Mouse (Mus musculus): Measurements from ENCODE around the gene Dlgap3.

Dlgap3 gene

GRCm38 (mm10) chr4:127174075-127174899 is 5.3 kb downstream of the Dlgap3 start:
- DNase-seq (ENCODE audit: low spot score) = no peak

- DNase-seq (ENCODE audit: low spot score) = no peak
Measured at GRCm38 (mm10) chr4:127174900-127175278, 5.9 kb downstream of the Dlgap3 start.

- DNase-seq (ENCODE audit: low spot score) = no peak
Measured at GRCm38 (mm10) chr4:127177961-127178360, 9.0 kb downstream of the Dlgap3 start.

- DNase-seq (ENCODE audit: low spot score) = no peak
Measured at GRCm38 (mm10) chr4:127178671-127179070, 9.7 kb downstream of the Dlgap3 start.

GRCm38 (mm10) chr4:127179469-127180449 is 10.8 kb downstream of the Dlgap3 start:
- no peak for DNase-seq (ENCODE audit: low spot score)

- DNase-seq (ENCODE audit: low spot score) = no peak
Measured at GRCm38 (mm10) chr4:127180450-127180840, 11.4 kb downstream of the Dlgap3 start.

- DNase-seq (ENCODE audit: low spot score) = no peak
Measured at GRCm38 (mm10) chr4:127181010-127181409, 12.0 kb downstream of the Dlgap3 start.

GRCm38 (mm10) chr4:127183867-127184266 is 14.9 kb downstream of the Dlgap3 start:
- no peak for DNase-seq (ENCODE audit: low spot score)

- no peak for DNase-seq (ENCODE audit: low spot score)
Measured at GRCm38 (mm10) chr4:127190921-127191320, 21.9 kb downstream of the Dlgap3 start.

GRCm38 (mm10) chr4:127192704-127193103 is 23.7 kb downstream of the Dlgap3 start:
- DNase-seq (ENCODE audit: low spot score) = no peak

- no peak for DNase-seq (ENCODE audit: low spot score)
Measured at GRCm38 (mm10) chr4:127193378-127194155, 24.6 kb downstream of the Dlgap3 start.

- no peak for DNase-seq (ENCODE audit: low spot score)
Measured at GRCm38 (mm10) chr4:127194477-127195269, 25.7 kb downstream of the Dlgap3 start.

- DNase-seq (ENCODE audit: low spot score) = no peak
Measured at GRCm38 (mm10) chr4:127198609-127199008, 29.6 kb downstream of the Dlgap3 start.

- no peak for DNase-seq (ENCODE audit: low spot score)
Measured at GRCm38 (mm10) chr4:127199406-127199805, 30.4 kb downstream of the Dlgap3 start.

- no peak for DNase-seq (ENCODE audit: low spot score)
Measured at GRCm38 (mm10) chr4:127200164-127200722, 31.2 kb downstream of the Dlgap3 start.

- no peak for DNase-seq (ENCODE audit: low spot score)
Measured at GRCm38 (mm10) chr4:127200769-127201617, 32.0 kb downstream of the Dlgap3 start.

GRCm38 (mm10) chr4:127203081-127203480 is 34.1 kb downstream of the Dlgap3 start:
- no peak for DNase-seq (ENCODE audit: low spot score)

- no peak for DNase-seq (ENCODE audit: low spot score)
Measured at GRCm38 (mm10) chr4:127211318-127211717, 42.3 kb downstream of the Dlgap3 start.

- DNase-seq (ENCODE audit: low spot score) = no peak
Measured at GRCm38 (mm10) chr4:127214510-127214909, 45.5 kb downstream of the Dlgap3 start.

GRCm38 (mm10) chr4:127215103-127215502 is 46.1 kb downstream of the Dlgap3 start:
- no peak for DNase-seq (ENCODE audit: low spot score)
